Mouse (Mus musculus): Measurements from ENCODE around the gene Cptp. TPM values are rescaled to one million over a fixed set of nuclear protein-coding genes. Genes with fewer than 3 reads are reported as not detected.
A peak's percentile ranks its signal among the peaks of the same experiment; 100 is the strongest.

The Cptp gene
- polyA plus RNA-seq, 1 experiment from 2014 or later = 7.5 TPM

- Histone ChIP-seq H3K36me3 (replicated peaks) (peaks cover 39% of the 10 kb centered on the region), H3K9me3 (replicated peaks) (no peaks in the 10 kb centered on the region), H3K27me3 (no peaks in the 10 kb centered on the region), H3K27ac (replicated peaks) (no peak overlapping the region), H3K4me3 (replicated peaks) (no peak overlapping the region), H3K4me2 (no peak overlapping the region), H3K9ac (no peak overlapping the region), H3K4me1 (replicated peaks) (peaks cover 55% of the 10 kb centered on the region)
- 77% methylated on average over 2 of the region's 2 CpGs for WGBS (ENCODE audit: insufficient replicate concordance)
- ATAC-seq (ENCODE audit: insufficient read depth) = no peak
Measured at GRCm38 (mm10) chr4:155851951-155852411, 17.3 kb downstream of the Cptp start.

GRCm38 (mm10) chr4:155851368-155851767 is 17.9 kb downstream of the Cptp start:
- H3K36me3 ChIP-seq (replicated peaks) = peaks cover 33% of the 10 kb centered on the region
- peaks cover 55% of the 10 kb centered on the region for H3K4me1 ChIP-seq (replicated peaks)
- ATAC-seq (ENCODE audit: insufficient read depth) = no peak
- H3K27me3 ChIP-seq = peaks cover 3% of the 10 kb centered on the region; the same call in 1 of the 2 replicates
- no peak overlapping the region for H3K27ac ChIP-seq (replicated peaks)
- no peak overlapping the region for H3K4me3 ChIP-seq (replicated peaks)
- no peak overlapping the region for H3K4me2 ChIP-seq
- no peaks in the 10 kb centered on the region for H3K9me3 ChIP-seq (replicated peaks)
- H3K9ac ChIP-seq = no peak overlapping the region
- 84% methylated on average over 3 of the region's 3 CpGs for WGBS (ENCODE audit: insufficient replicate concordance)

DNA sequence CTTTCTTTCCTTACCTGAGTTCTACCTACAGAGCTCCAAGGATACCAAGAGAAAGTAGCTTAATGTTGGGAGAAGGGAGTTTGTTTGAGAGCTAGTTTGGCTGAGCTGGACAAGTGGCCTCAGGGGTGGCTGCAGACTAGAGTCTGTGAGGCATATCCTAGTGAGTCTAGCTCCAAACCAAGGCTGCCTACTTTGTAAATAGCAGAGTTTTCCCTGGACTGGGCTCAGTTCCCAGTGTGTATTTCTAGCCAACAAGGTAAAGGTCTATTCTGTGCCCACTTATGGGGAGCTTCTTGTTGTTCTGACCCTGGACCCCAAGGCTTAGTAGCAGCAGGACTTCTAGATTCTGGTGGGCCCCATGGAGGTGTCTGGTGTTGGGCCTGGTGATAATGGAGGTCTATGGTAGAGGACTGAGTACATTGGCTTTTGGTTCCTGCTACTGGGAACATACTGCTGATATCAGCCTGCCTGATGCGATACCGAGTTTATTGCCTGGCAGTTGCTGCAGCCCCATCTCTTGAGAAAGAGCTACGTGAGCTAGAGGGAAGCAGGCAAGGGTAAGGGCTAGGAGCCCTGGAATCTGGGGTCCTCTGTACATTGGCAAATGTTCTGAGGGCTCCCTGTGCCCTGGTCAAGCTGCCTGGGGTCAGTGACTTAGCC is 19.3 kb downstream of the Cptp start:
- Histone ChIP-seq H3K4me1 (replicated peaks) (peaks cover 50% of the 10 kb centered on the region), H3K27me3 (peaks cover 4% of the 10 kb centered on the region; the same call in 1 of the 2 replicates), H3K36me3 (replicated peaks) (peaks cover 19% of the 10 kb centered on the region), H3K9me3 (replicated peaks) (no peaks in the 10 kb centered on the region), H3K4me3 (replicated peaks) (no peak overlapping the region), H3K4me2 (peak overlapping the region; percentile 98), H3K9ac (no peak overlapping the region), H3K27ac (replicated peaks) (peak overlapping the region; percentile 25; the same call in 1 of the 2 replicates)
- no peak for ATAC-seq (ENCODE audit: insufficient read depth)
- 65% methylated on average over 3 of the region's 3 CpGs for WGBS (ENCODE audit: insufficient replicate concordance)

DNA sequence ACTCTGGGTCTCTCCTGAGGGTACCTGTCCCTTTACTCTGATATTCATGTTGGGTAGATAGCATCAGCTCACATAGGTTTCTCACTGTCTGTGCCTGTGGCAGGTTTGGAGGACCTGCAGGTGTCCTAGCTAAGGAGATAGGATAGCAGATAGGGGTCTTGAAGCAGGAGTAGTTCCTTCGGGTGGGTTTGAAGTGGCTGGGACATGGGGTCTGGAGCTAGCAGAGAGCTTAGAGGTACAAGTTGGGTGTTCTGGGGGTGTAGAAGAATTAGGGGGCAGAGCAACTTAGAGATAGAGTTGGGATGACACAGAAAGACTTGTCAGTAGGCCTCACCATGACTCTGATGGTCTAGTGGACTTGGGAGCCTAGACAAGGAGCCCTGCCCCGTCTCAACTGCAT is 19.8 kb downstream of the Cptp start:
- Histone ChIP-seq H3K9me3 (replicated peaks) (no peaks in the 10 kb centered on the region), H3K36me3 (replicated peaks) (peaks cover 13% of the 10 kb centered on the region), H3K4me3 (replicated peaks) (no peak overlapping the region), H3K27ac (replicated peaks) (no peak overlapping the region), H3K9ac (no peak overlapping the region), H3K4me2 (peak overlapping the region; percentile 98), H3K4me1 (replicated peaks) (peaks cover 50% of the 10 kb centered on the region), H3K27me3 (peaks cover 4% of the 10 kb centered on the region; the same call in 1 of the 2 replicates)
- no peak for ATAC-seq (ENCODE audit: insufficient read depth)
- 77% methylated on average over 2 of the region's 2 CpGs for WGBS (ENCODE audit: insufficient replicate concordance)

GRCm38 (mm10) chr4:155848434-155849095 is 20.7 kb downstream of the Cptp start:
- Histone ChIP-seq H3K4me2 (peak overlapping the region; percentile 98), H3K4me1 (replicated peaks) (peaks cover 50% of the 10 kb centered on the region), H3K27me3 (peaks cover 4% of the 10 kb centered on the region; the same call in 1 of the 2 replicates), H3K36me3 (replicated peaks) (peaks cover 7% of the 10 kb centered on the region; the same call in 1 of the 2 replicates), H3K9me3 (replicated peaks) (no peaks in the 10 kb centered on the region), H3K4me3 (replicated peaks) (peak overlapping the region; percentile 87), H3K27ac (replicated peaks) (0 out of 2 replicates have a peak overlapping the region, but pooled peaks have one; percentile 19), H3K9ac (peak overlapping the region; percentile 94)
- 55% methylated on average over 7 of the region's 7 CpGs for WGBS (ENCODE audit: insufficient replicate concordance)
- no peak for ATAC-seq (ENCODE audit: insufficient read depth)

- H3K27me3 ChIP-seq = peaks cover 10% of the 10 kb centered on the region
- no peaks in the 10 kb centered on the region for H3K9me3 ChIP-seq (replicated peaks)
- H3K9ac ChIP-seq = peak overlapping the region; percentile 94
- ATAC-seq (ENCODE audit: insufficient read depth) = peak; percentile 69
- peaks cover 50% of the 10 kb centered on the region for H3K4me1 ChIP-seq (replicated peaks)
- no peaks in the 10 kb centered on the region for H3K36me3 ChIP-seq (replicated peaks)
- WGBS (ENCODE audit: insufficient replicate concordance) = 2% methylated on average over 63 of the region's 69 CpGs
- H3K4me2 ChIP-seq = peak overlapping the region; percentile 98
- peak overlapping the region; percentile 86 for H3K27ac ChIP-seq (replicated peaks)
- peak overlapping the region; percentile 87 for H3K4me3 ChIP-seq (replicated peaks)
Measured at GRCm38 (mm10) chr4:155847591-155848352, 21.5 kb downstream of the Cptp start.

DNA sequence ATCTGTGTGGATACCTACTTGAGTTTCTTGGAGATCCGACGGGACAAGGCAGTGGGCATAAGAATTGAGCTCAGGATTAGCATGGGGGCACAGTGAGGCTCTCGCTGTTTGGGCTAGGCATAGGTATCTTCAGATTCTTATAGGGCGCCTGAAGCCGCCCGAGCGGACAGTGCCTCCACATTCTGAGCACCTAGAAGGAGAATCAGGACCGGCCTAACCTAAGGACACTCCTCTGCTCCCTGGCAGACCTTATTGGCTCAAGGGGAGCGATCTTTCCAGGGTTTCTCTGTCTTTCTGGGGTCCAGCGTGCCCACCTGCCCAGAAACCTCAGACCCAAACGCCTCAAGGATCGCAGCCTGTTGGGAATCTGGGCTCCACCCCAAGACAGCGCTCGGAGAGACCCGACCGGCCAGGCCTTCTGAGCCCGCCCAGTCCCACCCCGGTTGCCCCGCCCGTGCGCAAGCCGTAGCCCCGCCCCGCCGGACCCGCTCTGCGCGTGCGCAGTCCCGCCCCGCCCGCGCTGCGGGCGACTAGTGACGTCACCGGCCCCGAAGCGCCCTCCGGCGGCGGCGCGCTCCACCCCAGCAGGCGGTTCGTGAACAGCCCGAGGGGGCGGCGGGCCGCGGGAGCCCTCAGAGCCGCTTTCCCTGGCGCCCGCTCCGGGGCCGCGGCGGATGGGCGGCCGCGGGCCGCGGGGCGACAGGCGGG is 22.2 kb downstream of the Cptp start, which contains the start of gene Dvl1:
Dvl1 (plus strand) TSS at position 532 of the 708 bp plus-strand sequence.
- Histone ChIP-seq H3K4me1 (replicated peaks) (peaks cover 46% of the 10 kb centered on the region), H3K36me3 (replicated peaks) (no peaks in the 10 kb centered on the region), H3K9ac (peak within 1 kb of the TSS; percentile 94), H3K4me3 (replicated peaks) (peak within 1 kb of the TSS; percentile 87), H3K9me3 (replicated peaks) (no peaks in the 10 kb centered on the region), H3K27me3 (peaks cover 16% of the 10 kb centered on the region), H3K27ac (replicated peaks) (peak within 1 kb of the TSS; percentile 86), H3K4me2 (peak within 1 kb of the TSS; percentile 98)
- WGBS (ENCODE audit: insufficient replicate concordance) = 3% methylated on average over 64 of the region's 65 CpGs
- peak; percentile 90 for ATAC-seq (ENCODE audit: insufficient read depth)

- H3K27me3 ChIP-seq = peaks cover 43% of the 10 kb centered on the region
- 69% methylated on average over 5 of the region's 5 CpGs for WGBS (ENCODE audit: insufficient replicate concordance)
- ATAC-seq (ENCODE audit: insufficient read depth) = no peak
Measured at GRCm38 (mm10) chr4:155843231-155843630, 26.0 kb downstream of the Cptp start.

GRCm38 (mm10) chr4:155841651-155842270 is 27.5 kb downstream of the Cptp start:
- H3K27ac ChIP-seq (replicated peaks) = no peak overlapping the region
- peak overlapping the region; percentile 57; the same call in 1 of the 2 replicates for H3K9ac ChIP-seq
- H3K4me2 ChIP-seq = peak overlapping the region; percentile 87
- ATAC-seq (ENCODE audit: insufficient read depth) = no peak; the same call in 1 of the 2 replicates
- H3K4me1 ChIP-seq (replicated peaks) = peaks cover 42% of the 10 kb centered on the region
- peaks cover 43% of the 10 kb centered on the region for H3K27me3 ChIP-seq
- H3K4me3 ChIP-seq (replicated peaks) = peak overlapping the region; percentile 60
- H3K36me3 ChIP-seq (replicated peaks) = no peaks in the 10 kb centered on the region
- H3K9me3 ChIP-seq (replicated peaks) = no peaks in the 10 kb centered on the region
- 47% methylated on average over 38 of the region's 38 CpGs for WGBS (ENCODE audit: insufficient replicate concordance)

More at GRCm38 (mm10) chr4:155843231-155843630, 26.0 kb downstream of the Cptp start:
- Histone ChIP-seq H3K9ac (no peak overlapping the region), H3K9me3 (replicated peaks) (no peaks in the 10 kb centered on the region), H3K4me2 (no peak overlapping the region), H3K4me3 (replicated peaks) (no peak overlapping the region), H3K27ac (replicated peaks) (no peak overlapping the region), H3K4me1 (replicated peaks) (peaks cover 43% of the 10 kb centered on the region), H3K36me3 (replicated peaks) (no peaks in the 10 kb centered on the region)

- WGBS (ENCODE audit: insufficient replicate concordance) = under 1% methylated on average over 32 of the region's 32 CpGs
- ATAC-seq (ENCODE audit: insufficient read depth) = peak; percentile 68
- H3K4me1 ChIP-seq (replicated peaks) = peaks cover 37% of the 10 kb centered on the region
- H3K9ac ChIP-seq = peak overlapping the region; percentile 57
- H3K4me3 ChIP-seq (replicated peaks) = peak overlapping the region; percentile 60
- H3K9me3 ChIP-seq (replicated peaks) = no peaks in the 10 kb centered on the region
- H3K27me3 ChIP-seq = peaks cover 40% of the 10 kb centered on the region
- H3K36me3 ChIP-seq (replicated peaks) = no peaks in the 10 kb centered on the region
- peak overlapping the region; percentile 87 for H3K4me2 ChIP-seq
- no peak overlapping the region for H3K27ac ChIP-seq (replicated peaks)
Measured at GRCm38 (mm10) chr4:155841003-155841454, 28.2 kb downstream of the Cptp start.
